Mouse (Mus musculus): ENCODE data around the gene Lysmd1.

Lysmd1 gene

GRCm38 (mm10) chr3:95174011-95174592 lies 40.2 kb downstream of the Lysmd1 start:
- peak; percentile 81 for DNase-seq

- DNase-seq: no peak
These were observed 42.6 kb downstream of the Lysmd1 start for GRCm38 (mm10) chr3:95176500-95176899.

GRCm38 (mm10) chr3:95177583-95177982 lies 43.7 kb downstream of the Lysmd1 start:
- no peak for DNase-seq

- no peak for DNase-seq
These were observed 45.1 kb downstream of the Lysmd1 start for GRCm38 (mm10) chr3:95178948-95179347.

GRCm38 (mm10) chr3:95179890-95180289 lies 46.0 kb downstream of the Lysmd1 start:
- DNase-seq: no peak

- no peak for DNase-seq
These were observed 48.0 kb downstream of the Lysmd1 start for GRCm38 (mm10) chr3:95181841-95182240.

- DNase-seq: no peak
These were observed 51.1 kb downstream of the Lysmd1 start for GRCm38 (mm10) chr3:95184796-95185577.

GRCm38 (mm10) chr3:95186100-95186499 lies 52.2 kb downstream of the Lysmd1 start:
- no peak for DNase-seq

GRCm38 (mm10) chr3:95186888-95187287 lies 53.0 kb downstream of the Lysmd1 start:
- DNase-seq: no peak
